Mouse (Mus musculus): ENCODE data around the gene Wwp2. TPM values are rescaled to one million over a fixed set of nuclear protein-coding genes. Genes with fewer than 3 reads are reported as not detected.

Wwp2 gene
- polyA plus RNA-seq, 1 experiment from 2014 or later, result 176 TPM

DNA sequence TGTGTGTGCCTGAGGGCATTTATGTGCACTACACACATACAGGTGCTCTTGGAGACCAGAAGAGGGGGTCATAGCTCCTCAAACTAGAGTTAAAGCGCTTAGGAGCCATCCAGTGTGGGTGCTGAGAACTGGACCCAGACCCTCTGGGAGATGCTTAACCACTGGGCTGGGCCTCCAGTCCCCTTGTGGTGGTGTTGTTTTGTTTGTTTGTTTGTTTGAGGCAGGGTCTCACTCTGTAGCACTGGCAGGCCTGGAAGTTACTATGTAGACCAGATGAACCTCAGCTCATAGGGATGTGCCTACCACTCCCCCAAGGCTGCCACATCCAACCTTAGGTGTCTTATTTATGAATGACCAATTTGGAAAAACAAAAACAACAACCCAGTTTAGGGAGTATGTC, 70.9 kb downstream of the Wwp2 start:
- DNase-seq (ENCODE audit: low spot score), result no peak
- H3K27ac ChIP-seq (replicated peaks; ENCODE audit: low read depth, low read length), result no peak overlapping the region
- peaks cover 14% of the 10 kb centered on the region for H3K4me1 ChIP-seq (ENCODE audit: control insufficient read depth, insufficient read depth, low read length)

DNA sequence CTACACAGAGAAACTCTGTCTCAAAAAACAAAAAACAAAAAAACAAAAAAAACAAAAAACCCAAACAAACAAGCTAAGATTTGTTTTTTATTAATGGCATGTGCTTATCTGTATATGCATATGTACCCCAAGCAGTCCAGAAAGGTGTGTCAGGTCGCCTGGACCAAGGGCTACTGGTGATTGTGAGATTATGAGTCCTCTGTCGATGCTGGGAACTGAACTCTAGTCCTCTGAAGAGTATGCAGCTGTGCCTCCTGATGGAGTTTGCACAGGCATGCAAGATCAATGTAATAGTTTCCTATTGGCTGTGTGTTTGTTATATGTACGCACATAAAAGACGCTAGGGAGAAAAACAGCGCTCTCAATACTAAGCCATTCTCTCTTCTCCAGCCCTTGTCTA, 74.0 kb downstream of the Wwp2 start:
- Histone ChIP-seq H3K4me2 (ENCODE audit: low read depth, severe bottlenecking) (no peak overlapping the region), H3K4me1 (ENCODE audit: control insufficient read depth, insufficient read depth, low read length) (no peaks in the 10 kb centered on the region), H3K36me3 (ENCODE audit: control insufficient read depth, insufficient read depth, low read length) (0 out of 2 replicates have a peak, but pooled peaks cover 2% of the 10 kb centered on the region), H3K9me3 (ENCODE audit: control insufficient read depth, low read length) (no peaks in the 10 kb centered on the region), H3K4me3 (ENCODE audit: low read depth, low read length) (no peak overlapping the region), H3K9ac (ENCODE audit: low read length) (no peak overlapping the region), H3K27me3 (ENCODE audit: control insufficient read depth, insufficient read depth, low read length) (no peaks in the 10 kb centered on the region), H3K27ac (replicated peaks; ENCODE audit: low read depth, low read length) (no peak overlapping the region)
- DNase-seq (ENCODE audit: low spot score), result no peak
- ATAC-seq (ENCODE audit: insufficient number of reproducible peaks, low FRiP score, low TSS enrichment, low read depth), result no peak
- WGBS, result 92% methylated on average over 5 of the region's 5 CpGs

More for the DNA sequence above, 70.9 kb downstream of the Wwp2 start:
- 0 out of 2 replicates have a peak, but pooled peaks cover 2% of the 10 kb centered on the region for H3K36me3 ChIP-seq (ENCODE audit: control insufficient read depth, insufficient read depth, low read length)
- no peaks in the 10 kb centered on the region for H3K27me3 ChIP-seq (ENCODE audit: control insufficient read depth, insufficient read depth, low read length)
- WGBS, result 100% methylated on average over 1 of the region's 1 CpGs
- no peaks in the 10 kb centered on the region for H3K9me3 ChIP-seq (ENCODE audit: control insufficient read depth, low read length)
- no peak overlapping the region for H3K4me3 ChIP-seq (ENCODE audit: low read depth, low read length)
- no peak overlapping the region for H3K4me2 ChIP-seq (ENCODE audit: low read depth, severe bottlenecking)
- no peak overlapping the region for H3K9ac ChIP-seq (ENCODE audit: low read length)
- no peak for ATAC-seq (ENCODE audit: insufficient number of reproducible peaks, low FRiP score, low TSS enrichment, low read depth)

DNA sequence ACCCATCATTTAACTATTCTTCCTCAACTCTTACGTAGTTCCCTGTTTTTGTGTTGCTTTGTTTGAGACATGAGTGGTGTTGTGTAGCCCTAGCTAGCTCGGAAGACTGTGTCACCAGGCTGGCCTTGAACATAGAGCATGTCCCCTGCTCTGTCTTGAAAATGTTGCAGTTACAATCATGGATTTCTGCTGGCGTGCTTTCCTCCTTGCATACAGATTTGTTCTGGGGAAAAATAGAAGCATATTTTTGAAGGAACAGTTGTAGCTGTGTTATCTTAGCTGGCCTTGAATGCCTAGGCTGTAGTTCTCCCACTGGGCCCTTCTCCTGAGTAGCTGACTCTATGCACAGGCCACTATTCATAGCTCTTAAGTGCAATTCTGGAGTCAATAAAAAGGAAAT, 74.6 kb downstream of the Wwp2 start:
- no peak for ATAC-seq (ENCODE audit: insufficient number of reproducible peaks, low FRiP score, low TSS enrichment, low read depth)
- H3K4me3 ChIP-seq (ENCODE audit: low read depth, low read length), result no peak overlapping the region
- no peak for DNase-seq (ENCODE audit: low spot score)
- 0 out of 2 replicates have a peak, but pooled peaks cover 2% of the 10 kb centered on the region for H3K36me3 ChIP-seq (ENCODE audit: control insufficient read depth, insufficient read depth, low read length)
- H3K9ac ChIP-seq (ENCODE audit: low read length), result no peak overlapping the region
- no peaks in the 10 kb centered on the region for H3K9me3 ChIP-seq (ENCODE audit: control insufficient read depth, low read length)
- no peak overlapping the region for H3K4me2 ChIP-seq (ENCODE audit: low read depth, severe bottlenecking)
- H3K4me1 ChIP-seq (ENCODE audit: control insufficient read depth, insufficient read depth, low read length), result no peaks in the 10 kb centered on the region
- no peaks in the 10 kb centered on the region for H3K27me3 ChIP-seq (ENCODE audit: control insufficient read depth, insufficient read depth, low read length)
- H3K27ac ChIP-seq (replicated peaks; ENCODE audit: low read depth, low read length), result no peak overlapping the region
- WGBS, result 90% methylated on average over 3 of the region's 3 CpGs

DNA sequence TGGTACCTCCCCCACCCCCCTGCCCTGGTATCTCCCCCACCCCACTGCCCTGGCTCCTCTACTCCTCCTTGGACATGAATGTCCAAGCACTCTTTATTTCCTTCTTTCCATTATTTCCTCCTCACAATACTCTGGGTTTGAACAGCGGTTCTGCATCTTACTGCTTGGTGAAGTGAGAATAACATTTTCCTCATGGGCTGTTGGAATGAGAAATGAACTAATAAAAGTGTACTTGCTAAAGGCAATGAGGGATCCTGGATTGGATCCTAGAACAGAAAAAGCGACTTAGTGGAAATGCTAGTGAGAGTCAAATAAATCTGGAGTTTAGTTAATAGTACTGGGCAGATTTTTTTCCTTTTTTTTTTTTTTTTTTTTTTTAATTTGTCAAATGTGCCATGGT, 77.1 kb downstream of the Wwp2 start:
- Histone ChIP-seq H3K4me1 (ENCODE audit: control insufficient read depth, insufficient read depth, low read length) (no peaks in the 10 kb centered on the region), H3K27me3 (ENCODE audit: control insufficient read depth, insufficient read depth, low read length) (no peaks in the 10 kb centered on the region), H3K36me3 (ENCODE audit: control insufficient read depth, insufficient read depth, low read length) (peaks cover 3% of the 10 kb centered on the region; the same call in 1 of the 2 replicates), H3K9ac (ENCODE audit: low read length) (no peak overlapping the region), H3K27ac (replicated peaks; ENCODE audit: low read depth, low read length) (no peak overlapping the region), H3K9me3 (ENCODE audit: control insufficient read depth, low read length) (no peaks in the 10 kb centered on the region), H3K4me2 (ENCODE audit: low read depth, severe bottlenecking) (no peak overlapping the region), H3K4me3 (ENCODE audit: low read depth, low read length) (no peak overlapping the region)
- WGBS, result 92% methylated on average over 2 of the region's 2 CpGs
- ATAC-seq (ENCODE audit: insufficient number of reproducible peaks, low FRiP score, low TSS enrichment, low read depth), result no peak
- DNase-seq (ENCODE audit: low spot score), result no peak

GRCm38 (mm10) chr8:107514949-107515721, 79.0 kb downstream of the Wwp2 start:
- no peak for DNase-seq (ENCODE audit: low spot score)
- H3K4me3 ChIP-seq (ENCODE audit: low read depth, low read length), result no peak overlapping the region
- ATAC-seq (ENCODE audit: insufficient number of reproducible peaks, low FRiP score, low TSS enrichment, low read depth), result no peak
- H3K4me2 ChIP-seq (ENCODE audit: low read depth, severe bottlenecking), result no peak overlapping the region
- no peaks in the 10 kb centered on the region for H3K9me3 ChIP-seq (ENCODE audit: control insufficient read depth, low read length)
- peaks cover 6% of the 10 kb centered on the region; the same call in 1 of the 2 replicates for H3K4me1 ChIP-seq (ENCODE audit: control insufficient read depth, insufficient read depth, low read length)
- 88% methylated on average over 6 of the region's 6 CpGs for whole genome bisulfite sequencing
- H3K27me3 ChIP-seq (ENCODE audit: control insufficient read depth, insufficient read depth, low read length), result no peaks in the 10 kb centered on the region
- H3K9ac ChIP-seq (ENCODE audit: low read length), result no peak overlapping the region
- H3K36me3 ChIP-seq (ENCODE audit: control insufficient read depth, insufficient read depth, low read length), result peaks cover 7% of the 10 kb centered on the region; the same call in 1 of the 2 replicates
- no peak overlapping the region for H3K27ac ChIP-seq (replicated peaks; ENCODE audit: low read depth, low read length)

DNA sequence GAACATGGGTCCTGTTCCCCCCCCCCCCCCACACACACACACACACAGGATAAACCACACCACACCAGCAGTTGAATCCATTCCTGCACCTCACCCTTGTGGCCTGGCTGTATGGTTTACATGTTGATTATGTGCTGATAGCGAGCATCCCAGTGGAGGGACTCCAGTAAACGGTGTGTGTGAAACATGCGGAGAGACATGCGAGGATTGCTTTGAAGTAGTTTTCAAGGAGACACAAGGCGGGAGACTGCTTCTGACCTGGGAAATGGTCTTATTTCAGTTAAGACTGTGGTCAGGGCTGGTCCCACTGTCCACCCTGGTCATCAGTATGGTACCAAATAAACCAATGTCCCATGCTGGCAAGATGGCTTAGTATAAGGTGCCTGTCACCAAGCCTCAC, 82.6 kb downstream of the Wwp2 start:
- Histone ChIP-seq H3K9ac (ENCODE audit: low read length) (no peak overlapping the region), H3K4me2 (ENCODE audit: low read depth, severe bottlenecking) (no peak overlapping the region), H3K36me3 (ENCODE audit: control insufficient read depth, insufficient read depth, low read length) (peaks cover 7% of the 10 kb centered on the region; the same call in 1 of the 2 replicates), H3K27me3 (ENCODE audit: control insufficient read depth, insufficient read depth, low read length) (no peaks in the 10 kb centered on the region), H3K9me3 (ENCODE audit: control insufficient read depth, low read length) (no peaks in the 10 kb centered on the region), H3K27ac (replicated peaks; ENCODE audit: low read depth, low read length) (no peak overlapping the region), H3K4me3 (ENCODE audit: low read depth, low read length) (no peak overlapping the region), H3K4me1 (ENCODE audit: control insufficient read depth, insufficient read depth, low read length) (peaks cover 10% of the 10 kb centered on the region; the same call in 1 of the 2 replicates)
- 82% methylated on average over 5 of the region's 5 CpGs for WGBS
- DNase-seq (ENCODE audit: low spot score) (no peak), ATAC-seq (ENCODE audit: insufficient number of reproducible peaks, low FRiP score, low TSS enrichment, low read depth) (no peak)

DNA sequence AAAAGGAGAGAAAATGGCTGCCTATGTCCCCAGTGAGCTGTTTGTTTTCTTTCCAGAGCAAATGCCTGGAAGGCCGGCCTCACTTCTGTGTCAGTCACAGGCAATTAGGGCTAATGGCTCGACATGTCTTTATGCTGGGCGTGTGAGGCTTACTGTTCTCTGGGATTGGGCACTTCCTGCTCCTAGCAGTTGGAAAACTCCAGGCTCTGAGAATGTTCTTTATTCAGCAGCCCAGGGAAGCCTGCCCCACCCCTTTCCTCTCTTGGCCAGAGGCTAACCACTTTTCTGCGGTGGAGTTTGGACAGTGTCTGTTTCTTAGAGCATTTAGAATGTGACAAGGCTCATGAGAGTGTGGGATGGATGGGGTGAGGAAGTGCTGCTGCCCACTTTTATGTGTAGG, 83.7 kb downstream of the Wwp2 start:
- Histone ChIP-seq H3K4me2 (ENCODE audit: low read depth, severe bottlenecking) (no peak overlapping the region), H3K9ac (ENCODE audit: low read length) (0 out of 2 replicates have a peak overlapping the region, but pooled peaks have one; percentile 24), H3K4me3 (ENCODE audit: low read depth, low read length) (no peak overlapping the region), H3K36me3 (ENCODE audit: control insufficient read depth, insufficient read depth, low read length) (peaks cover 7% of the 10 kb centered on the region; the same call in 1 of the 2 replicates), H3K9me3 (ENCODE audit: control insufficient read depth, low read length) (no peaks in the 10 kb centered on the region), H3K4me1 (ENCODE audit: control insufficient read depth, insufficient read depth, low read length) (peaks cover 10% of the 10 kb centered on the region; the same call in 1 of the 2 replicates), H3K27me3 (ENCODE audit: control insufficient read depth, insufficient read depth, low read length) (no peaks in the 10 kb centered on the region), H3K27ac (replicated peaks; ENCODE audit: low read depth, low read length) (peak overlapping the region; percentile 77)
- DNase-seq (ENCODE audit: low spot score), result peak; percentile 57
- ATAC-seq (ENCODE audit: insufficient number of reproducible peaks, low FRiP score, low TSS enrichment, low read depth), result peak; percentile 63
- 15% methylated on average over 4 of the region's 4 CpGs for WGBS

DNA sequence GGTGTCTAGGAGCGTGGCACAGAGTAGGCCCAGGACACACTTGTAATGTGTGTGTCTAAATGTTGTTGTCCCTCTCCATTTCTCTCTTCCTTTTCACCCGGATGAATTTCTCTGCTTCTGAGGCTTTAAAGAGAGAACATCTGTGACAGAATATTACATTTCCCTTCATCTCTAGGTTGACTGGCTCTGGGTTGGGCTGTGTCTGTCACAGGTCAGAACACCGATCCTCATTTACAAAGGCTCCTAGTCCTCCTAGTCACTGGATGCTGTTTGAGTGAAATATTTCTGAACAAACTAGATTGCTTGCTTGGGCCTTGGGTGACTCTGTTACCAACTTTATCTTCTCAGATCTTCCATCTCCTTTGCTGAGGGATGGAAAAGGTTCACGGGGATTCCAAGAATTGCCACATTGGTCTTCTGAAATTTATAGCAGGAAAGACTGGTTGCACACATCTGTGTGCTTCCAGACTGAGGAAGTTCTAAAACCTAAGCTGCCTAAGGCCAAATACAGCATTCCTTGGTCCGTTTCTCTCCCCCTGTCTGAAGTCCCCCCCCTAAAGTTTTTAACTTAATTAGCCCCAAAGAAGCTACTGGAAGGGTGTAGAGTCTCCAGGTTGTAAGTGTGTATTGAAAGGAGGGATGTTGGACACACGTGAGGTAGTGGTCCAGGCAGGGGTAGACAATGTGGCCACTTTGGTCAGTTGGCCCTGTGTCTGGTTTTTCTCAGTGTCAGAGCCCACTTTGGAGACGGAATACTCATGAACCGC, 85.8 kb downstream of the Wwp2 start:
- Histone ChIP-seq H3K4me3 (ENCODE audit: low read depth, low read length) (no peak overlapping the region), H3K9me3 (ENCODE audit: control insufficient read depth, low read length) (no peaks in the 10 kb centered on the region), H3K4me2 (ENCODE audit: low read depth, severe bottlenecking) (no peak overlapping the region), H3K27ac (replicated peaks; ENCODE audit: low read depth, low read length) (peak overlapping the region; percentile 81), H3K9ac (ENCODE audit: low read length) (no peak overlapping the region), H3K36me3 (ENCODE audit: control insufficient read depth, insufficient read depth, low read length) (peaks cover 7% of the 10 kb centered on the region; the same call in 1 of the 2 replicates), H3K27me3 (ENCODE audit: control insufficient read depth, insufficient read depth, low read length) (no peaks in the 10 kb centered on the region), H3K4me1 (ENCODE audit: control insufficient read depth, insufficient read depth, low read length) (peaks cover 10% of the 10 kb centered on the region; the same call in 1 of the 2 replicates)
- DNase-seq (ENCODE audit: low spot score), result peak; percentile 40
- no peak; the same call in 1 of the 2 replicates for ATAC-seq (ENCODE audit: insufficient number of reproducible peaks, low FRiP score, low TSS enrichment, low read depth)
- WGBS, result 61% methylated on average over 8 of the region's 8 CpGs

Data from limb, embryonic 11.5 days (tissue).